Mouse (Mus musculus): ENCODE data around the gene Maged1. TPM values are rescaled to one million over a fixed set of nuclear protein-coding genes. Genes with fewer than 3 reads are reported as not detected.

The Maged1 gene
- polyA plus RNA-seq (2015; fragmentation: Nextera tagmentation; extraction: Ambion mirVana), result 956 and 1,025 TPM in 2 replicates

- Histone ChIP-seq H3K36me3 (ENCODE audit: control insufficient read depth, insufficient read depth, low read length) (peaks cover 8% of the 10 kb centered on the region), H3K9ac (ENCODE audit: low read depth, low read length) (peak within 1 kb of the TSS; percentile 78), H3K27ac (ENCODE audit: low read depth, low read length) (peak within 1 kb of the TSS; percentile 88), H3K4me2 (ENCODE audit: low read length) (peak within 1 kb of the TSS; percentile 59), H3K9me3 (ENCODE audit: control insufficient read depth, low read length) (no peaks in the 10 kb centered on the region), H3K27me3 (replicated peaks; ENCODE audit: control insufficient read depth, insufficient read depth, low read length) (no peaks in the 10 kb centered on the region), H3K4me3 (ENCODE audit: low read length) (peak within 1 kb of the TSS; percentile 61), H3K4me1 (ENCODE audit: control insufficient read depth, insufficient read depth, low read depth, low read length) (peaks cover 13% of the 10 kb centered on the region)
- ATAC-seq, result peak; percentile 95
- 22% methylated on average over 30 of the region's 32 CpGs for WGBS
These were observed at the start of gene Maged1 for GRCm38 (mm10) chrX:94541918-94542355. Gene Maged1, minus strand, starts transcription at chrX:94542143.

- WGBS, result 97% methylated on average over 1 of the region's 1 CpGs
- no peak overlapping the region for H3K9ac ChIP-seq (ENCODE audit: low read depth, low read length)
- H3K4me1 ChIP-seq (ENCODE audit: control insufficient read depth, insufficient read depth, low read depth, low read length), result no peaks in the 10 kb centered on the region
- no peak for ATAC-seq
- H3K27ac ChIP-seq (ENCODE audit: low read depth, low read length), result no peak overlapping the region
- no peak overlapping the region for H3K4me2 ChIP-seq (ENCODE audit: low read length)
- H3K27me3 ChIP-seq (replicated peaks; ENCODE audit: control insufficient read depth, insufficient read depth, low read length), result no peaks in the 10 kb centered on the region; the same call in 1 of the 2 replicates
- H3K36me3 ChIP-seq (ENCODE audit: control insufficient read depth, insufficient read depth, low read length), result no peaks in the 10 kb centered on the region
- no peaks in the 10 kb centered on the region for H3K9me3 ChIP-seq (ENCODE audit: control insufficient read depth, low read length)
- no peak overlapping the region for H3K4me3 ChIP-seq (ENCODE audit: low read length)
These were observed 38.3 kb upstream of the Maged1 start for GRCm38 (mm10) chrX:94580251-94580650.

- no peak overlapping the region for H3K4me2 ChIP-seq (ENCODE audit: low read length)
- ATAC-seq, result no peak
- H3K36me3 ChIP-seq (ENCODE audit: control insufficient read depth, insufficient read depth, low read length), result no peaks in the 10 kb centered on the region
These were observed 22.8 kb upstream of the Maged1 start for GRCm38 (mm10) chrX:94564694-94565093.

GRCm38 (mm10) chrX:94562392-94562791, 20.4 kb upstream of the Maged1 start:
- 37% methylated on average over 5 of the region's 5 CpGs for WGBS
- ATAC-seq, result no peak
- no peak overlapping the region for H3K9ac ChIP-seq (ENCODE audit: low read depth, low read length)
- H3K4me1 ChIP-seq (ENCODE audit: control insufficient read depth, insufficient read depth, low read depth, low read length), result no peaks in the 10 kb centered on the region
- no peaks in the 10 kb centered on the region for H3K36me3 ChIP-seq (ENCODE audit: control insufficient read depth, insufficient read depth, low read length)
- no peak overlapping the region for H3K4me3 ChIP-seq (ENCODE audit: low read length)
- H3K4me2 ChIP-seq (ENCODE audit: low read length), result no peak overlapping the region
- H3K27ac ChIP-seq (ENCODE audit: low read depth, low read length), result no peak overlapping the region
- H3K9me3 ChIP-seq (ENCODE audit: control insufficient read depth, low read length), result no peaks in the 10 kb centered on the region
- no peaks in the 10 kb centered on the region; the same call in 1 of the 2 replicates for H3K27me3 ChIP-seq (replicated peaks; ENCODE audit: control insufficient read depth, insufficient read depth, low read length)

More at GRCm38 (mm10) chrX:94564694-94565093, 22.8 kb upstream of the Maged1 start:
- H3K4me3 ChIP-seq (ENCODE audit: low read length), result no peak overlapping the region
- no peaks in the 10 kb centered on the region; the same call in 1 of the 2 replicates for H3K27me3 ChIP-seq (replicated peaks; ENCODE audit: control insufficient read depth, insufficient read depth, low read length)
- no peak overlapping the region for H3K9ac ChIP-seq (ENCODE audit: low read depth, low read length)
- WGBS, result 68% methylated on average over 2 of the region's 2 CpGs
- H3K9me3 ChIP-seq (ENCODE audit: control insufficient read depth, low read length), result no peaks in the 10 kb centered on the region
- H3K27ac ChIP-seq (ENCODE audit: low read depth, low read length), result no peak overlapping the region
- H3K4me1 ChIP-seq (ENCODE audit: control insufficient read depth, insufficient read depth, low read depth, low read length), result no peaks in the 10 kb centered on the region

GRCm38 (mm10) chrX:94548227-94548626, 6.3 kb upstream of the Maged1 start:
- no peak for ATAC-seq
- WGBS, result 62% methylated on average over 3 of the region's 3 CpGs
- Histone ChIP-seq H3K4me3 (ENCODE audit: low read length) (no peak overlapping the region), H3K4me2 (ENCODE audit: low read length) (no peak overlapping the region), H3K9ac (ENCODE audit: low read depth, low read length) (no peak overlapping the region), H3K27ac (ENCODE audit: low read depth, low read length) (no peak overlapping the region), H3K27me3 (replicated peaks; ENCODE audit: control insufficient read depth, insufficient read depth, low read length) (no peaks in the 10 kb centered on the region), H3K4me1 (ENCODE audit: control insufficient read depth, insufficient read depth, low read depth, low read length) (no peaks in the 10 kb centered on the region), H3K36me3 (ENCODE audit: control insufficient read depth, insufficient read depth, low read length) (no peaks in the 10 kb centered on the region), H3K9me3 (ENCODE audit: control insufficient read depth, low read length) (no peaks in the 10 kb centered on the region)

- no peaks in the 10 kb centered on the region for H3K9me3 ChIP-seq (ENCODE audit: control insufficient read depth, low read length)
- no peak overlapping the region for H3K9ac ChIP-seq (ENCODE audit: low read depth, low read length)
- H3K4me3 ChIP-seq (ENCODE audit: low read length), result no peak overlapping the region
- ATAC-seq, result no peak
- H3K4me2 ChIP-seq (ENCODE audit: low read length), result no peak overlapping the region
- no peaks in the 10 kb centered on the region for H3K4me1 ChIP-seq (ENCODE audit: control insufficient read depth, insufficient read depth, low read depth, low read length)
- H3K36me3 ChIP-seq (ENCODE audit: control insufficient read depth, insufficient read depth, low read length), result no peaks in the 10 kb centered on the region
- H3K27me3 ChIP-seq (replicated peaks; ENCODE audit: control insufficient read depth, insufficient read depth, low read length), result no peaks in the 10 kb centered on the region
- H3K27ac ChIP-seq (ENCODE audit: low read depth, low read length), result no peak overlapping the region
- WGBS, result 86% methylated on average over 3 of the region's 3 CpGs
These were observed 4.0 kb upstream of the Maged1 start for GRCm38 (mm10) chrX:94545941-94546340.

GRCm38 (mm10) chrX:94544923-94545322, 3.0 kb upstream of the Maged1 start:
- Histone ChIP-seq H3K9ac (ENCODE audit: low read depth, low read length) (no peak overlapping the region), H3K27ac (ENCODE audit: low read depth, low read length) (no peak overlapping the region), H3K4me3 (ENCODE audit: low read length) (no peak overlapping the region), H3K9me3 (ENCODE audit: control insufficient read depth, low read length) (no peaks in the 10 kb centered on the region), H3K4me1 (ENCODE audit: control insufficient read depth, insufficient read depth, low read depth, low read length) (peaks cover 3% of the 10 kb centered on the region), H3K27me3 (replicated peaks; ENCODE audit: control insufficient read depth, insufficient read depth, low read length) (no peaks in the 10 kb centered on the region), H3K4me2 (ENCODE audit: low read length) (no peak overlapping the region), H3K36me3 (ENCODE audit: control insufficient read depth, insufficient read depth, low read length) (no peaks in the 10 kb centered on the region)
- 4% methylated on average over 1 of the region's 1 CpGs for WGBS
- no peak for ATAC-seq

- Histone ChIP-seq H3K4me1 (ENCODE audit: control insufficient read depth, insufficient read depth, low read depth, low read length) (peaks cover 13% of the 10 kb centered on the region), H3K4me2 (ENCODE audit: low read length) (peak overlapping the region; percentile 55), H3K9me3 (ENCODE audit: control insufficient read depth, low read length) (no peaks in the 10 kb centered on the region), H3K27ac (ENCODE audit: low read depth, low read length) (peak overlapping the region; percentile 88), H3K4me3 (ENCODE audit: low read length) (peak overlapping the region; percentile 35), H3K36me3 (ENCODE audit: control insufficient read depth, insufficient read depth, low read length) (peaks cover 8% of the 10 kb centered on the region), H3K27me3 (replicated peaks; ENCODE audit: control insufficient read depth, insufficient read depth, low read length) (no peaks in the 10 kb centered on the region), H3K9ac (ENCODE audit: low read depth, low read length) (peak overlapping the region; percentile 60)
- 26% methylated on average over 9 of the region's 9 CpGs for WGBS
- ATAC-seq, result no peak
These were observed 593 bp upstream of the Maged1 start for GRCm38 (mm10) chrX:94542536-94542935.

GRCm38 (mm10) chrX:94541206-94541605, 737 bp downstream of the Maged1 start:
- H3K4me2 ChIP-seq (ENCODE audit: low read length), result peak overlapping the region; percentile 59
- peak overlapping the region; percentile 61 for H3K4me3 ChIP-seq (ENCODE audit: low read length)
- peaks cover 13% of the 10 kb centered on the region for H3K4me1 ChIP-seq (ENCODE audit: control insufficient read depth, insufficient read depth, low read depth, low read length)
- H3K9me3 ChIP-seq (ENCODE audit: control insufficient read depth, low read length), result no peaks in the 10 kb centered on the region
- ATAC-seq, result no peak; the same call in 1 of the 2 replicates
- H3K27me3 ChIP-seq (replicated peaks; ENCODE audit: control insufficient read depth, insufficient read depth, low read length), result no peaks in the 10 kb centered on the region
- peak overlapping the region; percentile 86 for H3K27ac ChIP-seq (ENCODE audit: low read depth, low read length)
- peak overlapping the region; percentile 78 for H3K9ac ChIP-seq (ENCODE audit: low read depth, low read length)
- H3K36me3 ChIP-seq (ENCODE audit: control insufficient read depth, insufficient read depth, low read length), result peaks cover 11% of the 10 kb centered on the region
- 23% methylated on average over 25 of the region's 25 CpGs for WGBS
